Mouse (Mus musculus) embryonic facial prominence, embryonic 13.5 days (tissue): Measurements from ENCODE around the gene Dxo. TPM values are rescaled to one million over a fixed set of nuclear protein-coding genes. Genes with fewer than 3 reads are reported as not detected.

Experiments
- ATAC-seq: fragments of 200-750 bp; cut with Nextera tagmentation; 2 replicates; pipeline ENCODE4 v1.8.0; 2017; ENCODE audit warnings: low read depth; ENCODE audit not compliant: insufficient number of reproducible peaks, insufficient read depth, low FRiP score, low TSS enrichment
- H3K27ac ChIP-seq: fragments of 300-500 bp; sonication (generic); 2 replicates; pipeline ENCODE4 v1.5.1; 2015; ENCODE audit warnings: moderate library complexity, mild to moderate bottlenecking, inconsistent platforms
- H3K27me3 ChIP-seq: fragments of 300-500 bp; sonication (generic); 2 replicates; pipeline ENCODE4 v1.6.1; 2015; ENCODE audit warnings: mild to moderate bottlenecking, inconsistent platforms
- H3K36me3 ChIP-seq: fragments of 300-500 bp; sonication (generic); 2 replicates; pipeline ENCODE4 v1.6.1; 2015; ENCODE audit warnings: mild to moderate bottlenecking, inconsistent platforms
- H3K4me1 ChIP-seq: fragments of 300-500 bp; sonication (generic); 2 replicates; pipeline ENCODE4 v1.6.1; 2015; ENCODE audit warnings: inconsistent platforms
- H3K4me2 ChIP-seq: fragments of 300-500 bp; sonication (generic); 2 replicates; pipeline ENCODE4 v1.6.1; 2015; ENCODE audit warnings: moderate library complexity, mild to moderate bottlenecking, inconsistent platforms
- H3K4me3 ChIP-seq: fragments of 300-500 bp; sonication (generic); 2 replicates; pipeline ENCODE4 v1.5.1; 2015; ENCODE audit warnings: mild to moderate bottlenecking, inconsistent platforms
- H3K9ac ChIP-seq: fragments of 300-500 bp; sonication (generic); 2 replicates; pipeline ENCODE4 v1.6.1; 2015; ENCODE audit warnings: mild to moderate bottlenecking, inconsistent platforms
- H3K9me3 ChIP-seq: fragments of 300-500 bp; sonication (generic); 2 replicates; pipeline ENCODE4 v1.6.1; 2016; ENCODE audit warnings: inconsistent platforms
- WGBS: fragments of 180-500 bp; shearing (Covaris S2); methylation state at CpG from one replicate; pipeline ENCODE4 v1.1.7; 2015; ENCODE audit warnings: mixed read lengths; 5-methylcytosine and 5-hydroxymethylcytosine counted together
- polyA plus RNA-seq: library from polyadenylated mRNA; unstranded; fragments of >200 nt; fragmentation: Nextera tagmentation; extraction: Ambion mirVana; gene quantifications from 2 replicates; pipeline ENCODE4 v1.2.1, GENCODE M21; 2015

Dxo gene
- polyA plus RNA-seq, 1 experiment from 2014 or later, result 75.1 TPM

DNA sequence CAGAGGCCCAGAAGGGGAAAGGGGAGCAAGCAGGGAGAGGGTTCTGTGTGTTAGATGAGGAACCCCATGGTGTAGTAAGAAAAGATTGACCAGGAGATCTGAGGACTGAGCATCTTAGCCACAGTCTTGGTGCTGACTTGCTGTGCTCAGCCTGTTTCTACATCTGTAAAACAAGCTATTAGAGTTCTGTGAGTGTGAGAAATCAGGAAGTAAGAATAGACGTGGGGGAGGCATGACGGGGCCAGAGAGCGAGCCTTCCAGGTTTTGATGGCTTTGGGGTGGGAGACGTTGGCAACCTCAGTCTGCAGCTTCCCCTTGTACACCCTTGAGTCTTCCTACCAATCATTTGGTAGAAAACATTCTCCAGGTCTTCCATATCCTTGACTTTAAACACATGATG, 21.9 kb downstream of the Dxo start:
- Histone ChIP-seq H3K4me1 (no peaks in the 10 kb centered on the region), H3K4me2 (no peak overlapping the region), H3K27me3 (0 out of 2 replicates have a peak, but pooled peaks cover 5% of the 10 kb centered on the region), H3K9ac (no peak overlapping the region), H3K36me3 (peaks cover 42% of the 10 kb centered on the region), H3K9me3 (no peaks in the 10 kb centered on the region), H3K27ac (no peak overlapping the region), H3K4me3 (no peak overlapping the region)
- ATAC-seq, result no peak
- 86% methylated on average over 4 of the region's 4 CpGs for WGBS

DNA sequence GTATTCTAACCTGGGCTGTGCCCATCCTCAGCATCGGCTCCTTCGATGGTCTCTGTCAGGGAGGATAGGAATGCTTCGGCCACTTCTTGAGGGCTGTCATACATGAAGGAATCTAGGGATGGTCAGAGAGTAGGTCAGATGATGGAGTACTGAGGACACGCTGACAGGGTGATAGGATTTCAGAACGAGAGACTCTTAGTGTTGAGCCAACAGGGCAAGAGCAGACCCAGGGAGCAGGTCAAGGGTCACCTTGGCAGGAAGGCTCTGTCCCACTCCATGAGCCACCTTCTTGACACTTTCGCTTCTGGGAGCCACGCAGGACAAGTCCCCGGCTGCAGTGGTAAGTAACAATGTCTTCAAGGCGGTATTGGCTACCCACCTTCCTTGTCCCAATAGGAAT, 23.7 kb downstream of the Dxo start:
- Histone ChIP-seq H3K4me3 (no peak overlapping the region), H3K4me1 (no peaks in the 10 kb centered on the region), H3K27ac (no peak overlapping the region), H3K27me3 (0 out of 2 replicates have a peak, but pooled peaks cover 5% of the 10 kb centered on the region), H3K9ac (no peak overlapping the region), H3K36me3 (peaks cover 23% of the 10 kb centered on the region), H3K4me2 (no peak overlapping the region), H3K9me3 (no peaks in the 10 kb centered on the region)
- WGBS, result 86% methylated on average over 9 of the region's 9 CpGs
- ATAC-seq, result no peak

DNA sequence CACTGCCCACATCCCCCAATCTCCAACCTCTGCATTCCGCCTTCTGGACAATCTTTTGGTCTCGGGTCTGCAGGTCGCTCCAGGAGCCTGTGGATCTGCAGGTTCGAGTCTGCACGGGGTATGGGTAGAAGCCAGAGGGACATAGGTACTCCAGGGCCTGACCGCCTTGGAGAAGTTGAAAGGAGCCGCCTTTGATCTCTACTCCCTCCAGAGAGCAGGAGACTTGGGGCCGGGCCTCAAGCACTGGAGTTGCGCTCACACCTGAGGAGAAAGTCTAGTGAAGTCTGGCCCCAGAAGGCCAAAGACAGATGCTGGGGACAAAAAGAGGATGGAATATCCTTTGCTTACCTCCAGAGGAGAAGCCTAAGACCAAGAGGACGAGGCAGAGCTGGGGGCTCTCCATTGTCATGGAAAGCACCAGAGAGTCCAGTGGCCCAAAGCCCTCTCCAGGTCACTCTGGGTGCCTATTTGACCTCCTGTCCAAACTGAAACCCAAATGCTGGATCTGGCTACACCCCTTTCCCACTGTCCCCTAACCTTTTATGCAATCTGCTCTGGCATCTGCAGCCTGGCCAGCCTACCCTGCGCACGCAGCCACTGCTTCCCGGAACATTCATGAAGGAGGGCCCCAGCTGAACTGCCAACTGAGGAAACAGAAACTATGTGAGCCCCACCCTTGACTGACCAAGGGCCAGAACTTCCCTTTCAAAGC, 25.0 kb downstream of the Dxo start:
- H3K4me3 ChIP-seq, result no peak overlapping the region
- H3K4me2 ChIP-seq, result no peak overlapping the region
- H3K27me3 ChIP-seq, result 0 out of 2 replicates have a peak, but pooled peaks cover 5% of the 10 kb centered on the region
- H3K27ac ChIP-seq, result no peak overlapping the region
- peaks cover 12% of the 10 kb centered on the region for H3K36me3 ChIP-seq
- no peaks in the 10 kb centered on the region for H3K4me1 ChIP-seq
- ATAC-seq, result no peak
- 72% methylated on average over 13 of the region's 13 CpGs for WGBS
- no peaks in the 10 kb centered on the region for H3K9me3 ChIP-seq
- H3K9ac ChIP-seq, result peak overlapping the region; percentile 21; the same call in 1 of the 2 replicates

- Histone ChIP-seq H3K4me2 (no peak within 1 kb of the TSS), H3K27me3 (0 out of 2 replicates have a peak, but pooled peaks cover 5% of the 10 kb centered on the region), H3K36me3 (peaks cover 5% of the 10 kb centered on the region), H3K4me1 (no peaks in the 10 kb centered on the region), H3K27ac (no peak within 1 kb of the TSS), H3K9ac (peak within 1 kb of the TSS; percentile 21; the same call in 1 of the 2 replicates), H3K9me3 (no peaks in the 10 kb centered on the region), H3K4me3 (no peak within 1 kb of the TSS)
- WGBS, result 58% methylated on average over 8 of the region's 8 CpGs
- no peak for ATAC-seq
These were observed 25.7 kb downstream of the Dxo start, which contains the start of gene Cfb for GRCm38 (mm10) chr17:34862416-34863081. Cfb (minus strand) TSS chr17:34862518.

GRCm38 (mm10) chr17:34865981-34866380, 29.2 kb downstream of the Dxo start:
- no peaks in the 10 kb centered on the region for H3K36me3 ChIP-seq
- ATAC-seq, result no peak
- no peak overlapping the region for H3K9ac ChIP-seq
- no peaks in the 10 kb centered on the region for H3K4me1 ChIP-seq
- no peaks in the 10 kb centered on the region for H3K9me3 ChIP-seq
- 53% methylated on average over 7 of the region's 7 CpGs for WGBS
- 0 out of 2 replicates have a peak, but pooled peaks cover 5% of the 10 kb centered on the region for H3K27me3 ChIP-seq
- H3K27ac ChIP-seq, result no peak overlapping the region
- H3K4me3 ChIP-seq, result no peak overlapping the region
- H3K4me2 ChIP-seq, result no peak overlapping the region

- Histone ChIP-seq H3K27me3 (no peaks in the 10 kb centered on the region), H3K9ac (no peak overlapping the region), H3K27ac (no peak overlapping the region), H3K4me1 (peaks cover 2% of the 10 kb centered on the region; the same call in 1 of the 2 replicates), H3K9me3 (no peaks in the 10 kb centered on the region), H3K36me3 (no peaks in the 10 kb centered on the region), H3K4me2 (no peak overlapping the region), H3K4me3 (no peak overlapping the region)
- 90% methylated on average over 6 of the region's 6 CpGs for WGBS
- ATAC-seq, result no peak
These were observed 37.5 kb downstream of the Dxo start for GRCm38 (mm10) chr17:34874321-34874720.

- Histone ChIP-seq H3K9ac (peak within 1 kb of the TSS; percentile 32; the same call in 1 of the 2 replicates), H3K4me3 (no peak within 1 kb of the TSS), H3K36me3 (no peaks in the 10 kb centered on the region), H3K4me2 (peak within 1 kb of the TSS; percentile 28; the same call in 1 of the 2 replicates), H3K4me1 (peaks cover 26% of the 10 kb centered on the region), H3K9me3 (no peaks in the 10 kb centered on the region), H3K27ac (peak within 1 kb of the TSS; percentile 48), H3K27me3 (no peaks in the 10 kb centered on the region)
- ATAC-seq, result no peak
- WGBS, result 35% methylated on average over 11 of the region's 11 CpGs
These were observed 42.6 kb downstream of the Dxo start, which contains the start of gene Zbtb12 for GRCm38 (mm10) chr17:34879336-34879879. Zbtb12 (plus strand) TSS chr17:34879483.

DNA sequence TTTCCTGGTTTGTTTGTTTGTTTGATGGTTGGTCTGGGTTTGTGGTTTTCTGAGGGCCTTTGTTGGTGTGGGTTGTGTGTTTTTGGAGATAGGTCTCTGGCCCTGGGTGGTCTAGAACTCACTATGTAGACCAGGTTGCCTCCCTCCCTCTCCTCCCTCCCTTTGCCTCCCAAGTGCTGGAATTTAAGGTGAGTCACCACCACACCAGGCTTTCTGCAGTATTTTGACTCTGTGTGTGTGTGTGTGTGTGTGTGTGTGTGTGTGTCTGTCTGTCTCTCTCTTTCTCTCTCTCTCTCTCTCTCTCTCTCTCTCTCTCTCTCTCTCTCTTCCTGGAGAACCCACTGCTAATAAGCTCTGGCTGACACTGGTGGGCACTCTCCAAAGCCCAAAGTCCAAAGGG, 44.3 kb downstream of the Dxo start:
- H3K36me3 ChIP-seq, result no peaks in the 10 kb centered on the region
- H3K27ac ChIP-seq, result no peak overlapping the region
- no peak overlapping the region for H3K4me3 ChIP-seq
- no peaks in the 10 kb centered on the region for H3K9me3 ChIP-seq
- no peaks in the 10 kb centered on the region for H3K27me3 ChIP-seq
- peaks cover 27% of the 10 kb centered on the region for H3K4me1 ChIP-seq
- peak overlapping the region; percentile 38; the same call in 1 of the 2 replicates for H3K4me2 ChIP-seq
- no peak overlapping the region for H3K9ac ChIP-seq
- no peak for ATAC-seq

DNA sequence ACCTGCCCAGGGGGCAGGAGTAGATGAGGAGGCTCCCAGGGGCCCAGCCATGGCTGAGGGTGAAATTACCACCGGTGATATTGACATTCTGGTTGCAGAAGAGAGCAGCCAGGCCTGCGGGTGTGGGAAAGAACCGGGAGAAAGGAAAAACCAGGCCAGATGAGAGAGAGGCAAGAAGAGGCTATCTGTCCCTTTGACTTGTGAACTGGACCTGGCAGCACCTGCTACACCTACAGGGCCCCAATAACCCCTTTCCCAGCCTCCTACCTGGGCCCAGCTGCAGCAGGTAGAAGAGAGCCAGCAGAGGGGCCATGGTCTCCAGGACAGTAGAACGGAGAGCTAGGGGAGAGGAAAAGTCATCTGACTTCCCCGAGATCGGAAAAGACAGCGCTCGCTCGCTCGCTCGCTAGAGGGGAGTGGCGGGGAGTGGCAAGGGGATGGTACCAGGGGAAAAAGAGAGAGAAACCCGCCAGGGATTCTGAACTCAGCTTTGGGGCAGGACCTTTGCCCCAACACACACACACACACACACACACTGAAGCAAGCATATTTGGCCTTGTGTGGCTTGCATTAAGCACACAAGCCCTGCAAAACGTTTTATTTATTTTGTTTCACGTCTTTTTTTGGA, 45.0 kb downstream of the Dxo start, which contains the start of gene Gm20547:
TSS of gene Gm20547 (minus strand) at position 360 of the 628 bp plus-strand sequence.
- Histone ChIP-seq H3K4me3 (no peak within 1 kb of the TSS), H3K27ac (no peak within 1 kb of the TSS), H3K9me3 (no peaks in the 10 kb centered on the region), H3K9ac (0 out of 2 replicates have a peak within 1 kb of the TSS, but pooled peaks have one; percentile 27), H3K36me3 (no peaks in the 10 kb centered on the region), H3K4me2 (peak within 1 kb of the TSS; percentile 38), H3K4me1 (peaks cover 27% of the 10 kb centered on the region), H3K27me3 (no peaks in the 10 kb centered on the region)
- WGBS, result 7% methylated on average over 15 of the region's 15 CpGs
- ATAC-seq, result no peak

- ATAC-seq, result no peak
- WGBS, result 69% methylated on average over 3 of the region's 3 CpGs
- Histone ChIP-seq H3K4me3 (no peak overlapping the region), H3K27ac (peak overlapping the region; percentile 11), H3K4me1 (peaks cover 27% of the 10 kb centered on the region), H3K9me3 (no peaks in the 10 kb centered on the region), H3K9ac (no peak overlapping the region), H3K27me3 (no peaks in the 10 kb centered on the region), H3K36me3 (no peaks in the 10 kb centered on the region), H3K4me2 (no peak overlapping the region)
These were observed 46.5 kb downstream of the Dxo start for GRCm38 (mm10) chr17:34883332-34883731.

DNA sequence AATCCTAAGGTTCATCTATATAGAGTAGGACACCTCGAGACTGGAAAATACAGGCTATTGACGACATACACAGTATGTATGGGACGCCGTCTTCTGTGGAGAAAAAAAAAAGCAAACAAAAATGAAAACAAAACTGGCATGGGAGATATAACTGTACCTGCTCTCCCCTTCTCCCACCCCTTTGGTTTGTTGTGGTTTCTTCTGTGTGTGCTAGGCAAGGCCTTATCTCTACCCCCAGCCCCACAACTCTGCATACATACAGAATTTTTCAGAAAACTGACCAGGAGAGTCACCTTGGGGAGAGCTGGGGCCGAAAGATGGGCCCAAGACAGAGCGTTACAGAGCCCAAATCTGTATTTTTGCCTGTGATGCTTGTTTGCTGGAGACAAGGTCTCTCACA, 47.9 kb downstream of the Dxo start:
- Histone ChIP-seq H3K4me2 (no peak overlapping the region), H3K9me3 (no peaks in the 10 kb centered on the region), H3K27ac (no peak overlapping the region), H3K4me1 (peaks cover 21% of the 10 kb centered on the region), H3K4me3 (no peak overlapping the region), H3K9ac (no peak overlapping the region), H3K36me3 (no peaks in the 10 kb centered on the region), H3K27me3 (no peaks in the 10 kb centered on the region)
- no peak for ATAC-seq
- 86% methylated on average over 6 of the region's 6 CpGs for WGBS
